Mouse (Mus musculus) embryo, embryonic 10.5 days (tissue): ENCODE data around the gene Lxn.
A peak's percentile ranks its signal among the peaks of the same experiment; 100 is the strongest.

ENCODE experiments used
- DNase-seq: peaks from one replicate; pipeline ENCODE4 v3.0.0-alpha.2; 2015; ENCODE audit warnings: low spot score

Gene Lxn

DNA sequence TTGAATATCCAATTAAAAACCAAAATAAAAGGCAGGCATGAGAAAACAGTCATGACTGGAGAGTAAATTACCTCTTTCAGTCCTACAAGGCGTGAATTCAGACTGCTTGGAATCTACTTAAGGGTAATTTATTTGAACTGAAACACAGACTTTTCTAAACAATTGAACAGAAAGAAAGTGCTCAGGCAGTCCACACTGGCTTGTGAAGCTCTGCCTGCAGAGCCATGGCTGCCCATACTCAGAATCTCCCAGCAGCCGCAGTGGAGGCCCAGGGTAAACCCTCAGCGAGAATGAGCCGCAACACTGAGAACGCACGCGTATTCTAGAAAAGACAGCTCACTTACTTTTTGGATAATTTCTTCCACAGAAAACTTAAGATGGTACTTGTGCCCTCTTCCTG is 1.7 kb downstream of the Lxn start:
- DNase-seq, result no peak

DNA sequence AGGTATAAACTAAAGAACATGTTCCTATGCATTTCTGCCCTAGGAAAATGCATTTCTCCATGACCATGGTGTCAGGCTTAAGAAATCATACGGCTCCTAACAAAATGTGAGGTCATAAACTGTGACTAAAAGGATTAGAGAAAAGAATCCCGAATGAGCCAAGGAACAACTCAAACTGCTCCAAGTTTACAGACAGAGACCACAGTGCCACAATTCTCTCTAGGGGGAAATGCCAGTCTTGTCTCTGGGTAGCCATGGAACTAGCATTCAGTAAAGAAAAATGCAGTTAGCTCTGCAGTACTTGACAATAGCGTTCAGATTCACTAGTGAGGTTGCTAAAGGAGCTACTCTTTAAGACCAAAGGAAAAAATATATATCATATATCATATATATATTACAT is 3.8 kb downstream of the Lxn start:
- DNase-seq, result no peak

DNA sequence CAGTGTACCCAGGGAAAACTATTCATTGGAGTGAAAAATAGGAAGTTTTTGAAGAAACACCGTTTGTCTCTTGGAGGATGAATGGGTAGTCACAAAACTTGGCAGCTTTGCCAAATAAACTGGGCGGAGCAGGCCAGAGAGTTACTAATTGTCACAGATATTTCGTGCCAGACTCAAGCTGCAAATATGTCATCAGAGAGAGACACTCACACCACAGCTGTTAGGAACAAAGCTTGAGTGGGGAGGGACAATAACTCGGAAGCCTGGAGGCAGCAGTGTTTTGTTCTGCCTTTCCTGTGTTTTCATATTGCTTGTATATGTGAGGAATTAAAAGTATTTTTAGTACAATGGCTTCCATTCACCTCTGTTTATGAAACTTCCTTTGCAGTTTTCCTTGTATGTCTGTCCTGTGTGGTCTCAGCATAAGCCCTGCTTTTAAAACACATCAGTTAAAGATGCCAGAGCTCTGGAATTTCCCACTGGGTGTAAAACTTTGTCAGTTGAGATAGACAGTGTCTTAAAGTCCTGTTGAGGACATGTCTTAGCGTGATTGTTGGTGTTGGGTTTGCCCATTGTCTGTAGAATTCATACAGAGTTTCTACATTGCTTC is 13.0 kb downstream of the Lxn start:
- no peak for DNase-seq

- DNase-seq, result no peak
Observed at GRCm38 (mm10) chr3:67449660-67450059, 14.1 kb downstream of the Lxn start.

GRCm38 (mm10) chr3:67447143-67447542 is 16.6 kb downstream of the Lxn start:
- DNase-seq, result no peak

DNA sequence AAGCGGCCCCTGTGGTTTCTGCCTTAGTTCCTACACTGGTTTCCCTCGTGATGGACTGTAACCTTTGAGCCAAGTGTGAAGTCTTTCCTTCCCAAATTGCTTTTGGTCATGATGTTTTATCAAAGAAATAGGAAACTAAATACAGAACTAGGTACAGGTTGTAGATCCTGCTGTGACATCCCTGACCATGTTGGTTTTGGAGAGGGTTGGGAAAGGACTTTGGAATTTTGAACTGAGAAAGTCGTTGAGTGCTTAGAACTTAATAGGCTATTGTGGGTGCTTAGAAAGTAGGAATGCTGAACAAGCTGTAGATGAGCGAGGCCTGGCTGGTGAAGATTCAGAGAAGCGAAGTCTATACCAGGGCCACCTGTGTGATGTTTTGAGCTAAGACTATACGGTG is 29.7 kb downstream of the Lxn start:
- DNase-seq, result no peak

GRCm38 (mm10) chr3:67429999-67430380 is 33.7 kb downstream of the Lxn start, which contains the start of gene Gfm1:
TSS of gene Gfm1 (plus strand) at chr3:67430096.
- DNase-seq, result peak; percentile 90

- DNase-seq, result no peak
Observed at GRCm38 (mm10) chr3:67429338-67429998, 34.3 kb downstream of the Lxn start.
